In the genomic region with DNA sequence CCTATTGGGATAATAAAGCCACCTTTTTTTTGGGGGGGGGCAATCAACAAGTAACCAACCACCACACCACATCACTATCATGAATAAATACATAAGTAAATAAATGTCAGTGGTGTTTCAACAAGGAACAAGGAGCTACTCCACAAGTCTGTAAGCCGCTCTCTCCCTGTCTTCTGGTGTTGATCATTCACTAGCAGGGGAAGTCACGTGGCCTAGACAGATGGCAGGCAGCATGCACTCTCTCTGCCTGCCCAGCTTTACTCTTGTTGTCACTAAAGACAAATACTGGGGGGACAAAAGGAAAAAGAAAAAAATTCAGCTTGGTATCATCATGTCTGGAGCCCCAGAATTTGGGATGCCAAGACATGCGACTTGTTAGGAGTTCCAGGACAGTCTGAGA, we compare ENCODE assay signal across 13 mouse cellular contexts. TPM values are rescaled to one million over a fixed set of nuclear protein-coding genes. Genes with fewer than 3 reads are reported as not detected.
DNase-seq lines count a peak whose midpoint lies in the region; ATAC-seq and TF ChIP-seq lines count a peak whose summit lies in the region.
"Had no signal": no experiment of that assay in that cellular context is flagged by ENCODE, and none has a peak within 500 bp of the region (broad histone marks: within the 10 kb centered on the region; RNA-seq: fewer than 3 reads in every experiment).

No protein-coding gene starts in this region.

- H3K36me3 ChIP-seq in liver, postnatal 0 days (replicated peaks; ENCODE audit: insufficient read depth, low read length), result no peaks in the 10 kb centered on the region
- H3K36me3 ChIP-seq in liver, embryonic 12.5 days, result no peaks in the 10 kb centered on the region
- H3K36me3 ChIP-seq: liver, embryonic 15.5 days had no signal

- H3K27ac ChIP-seq in liver, postnatal 0 days (ENCODE audit: low read depth), result no peak overlapping the region
- H3K27ac ChIP-seq in liver, embryonic 12.5 days, result no peak overlapping the region
- H3K27ac ChIP-seq: heart, adult 2 months; liver, embryonic 15.5 days had no signal

- no peaks in the 10 kb centered on the region for H3K9me3 ChIP-seq in liver, postnatal 0 days (ENCODE audit: low read length)
- H3K9me3 ChIP-seq in liver, embryonic 12.5 days (replicated peaks), result no peaks in the 10 kb centered on the region
- H3K9me3 ChIP-seq: liver, embryonic 15.5 days had no signal

- H3K4me1 ChIP-seq in liver, postnatal 0 days (ENCODE audit: insufficient read depth), result peaks cover 20% of the 10 kb centered on the region; the same call in 1 of the 2 replicates
- H3K4me1 ChIP-seq in liver, embryonic 12.5 days, result peaks cover 33% of the 10 kb centered on the region

- ATAC-seq in cerebellum, adult (ENCODE audit: insufficient number of reproducible peaks, low FRiP score, low TSS enrichment), result peak; percentile 64; the same call in 1 of the 2 replicates
- no peak for ATAC-seq in liver, postnatal 0 days
- ATAC-seq in liver, embryonic 12.5 days, result no peak
- ATAC-seq in megakaryocyte progenitor cell, adult 5-6 weeks (replicated peaks; ENCODE audit: poor library complexity), result no peak

- no peak overlapping the region for H3K9ac ChIP-seq in liver, postnatal 0 days (replicated peaks)
- H3K9ac ChIP-seq in liver, embryonic 12.5 days, result no peak overlapping the region
- H3K9ac ChIP-seq: liver, embryonic 15.5 days had no signal

- DNase-seq in cerebellum, postnatal 4 days (ENCODE audit: low spot score in 2 of 2), result no peak
- DNase-seq in liver, postnatal 0 days, result peak; percentile 30
- DNase-seq in cerebellum, adult 8-10 months, result peak; percentile 62
- DNase-seq in kidney, postnatal 14 days, result peak; percentile 47
- no peak for DNase-seq in heart, postnatal 10 days
- DNase-seq: adrenal gland, adult 2 months; embryo, embryonic 11 days; heart, adult 2 months; thymus, adult 18-20 months had no signal

- H3K4me2 ChIP-seq in liver, postnatal 0 days (ENCODE audit: low read depth, low read length), result no peak overlapping the region
- no peak overlapping the region for H3K4me2 ChIP-seq in liver, embryonic 12.5 days
- H3K4me2 ChIP-seq: liver, embryonic 15.5 days had no signal

- H3K27me3 ChIP-seq in liver, postnatal 0 days (ENCODE audit: insufficient read depth, low read length), result no peaks in the 10 kb centered on the region
- peaks cover 11% of the 10 kb centered on the region for H3K27me3 ChIP-seq in liver, embryonic 12.5 days (replicated peaks)
- H3K27me3 ChIP-seq: liver, embryonic 15.5 days had no signal

- H3K4me3 ChIP-seq in liver, postnatal 0 days (ENCODE audit: low read depth, low read length), result no peak overlapping the region
- H3K4me3 ChIP-seq in liver, embryonic 12.5 days, result no peak overlapping the region
- H3K4me3 ChIP-seq: heart, adult 2 months; liver, embryonic 15.5 days had no signal

- intact Hi-C loops in heart, postnatal 10 days (cut with DNase I), result no loop called here

- TF ChIP-seq EP300 in liver, postnatal 0 days (IDR thresholded peaks at IDR 0.05; ENCODE audit: low read depth), result no peak

- no peak for TF ChIP-seq CTCF in liver, postnatal 0 days (IDR thresholded peaks at IDR 0.05; ENCODE audit: low read depth)

- WGBS in liver, postnatal 0 days (ENCODE audit: insufficient replicate concordance), result 66% methylated on average over 3 of the region's 3 CpGs
- 71% methylated on average over 3 of the region's 3 CpGs for WGBS in liver, embryonic 12.5 days (ENCODE audit: insufficient replicate concordance)

RNA-seq across cellular contexts. Expression of a gene that starts 2.9 kb away (rescaled TPM):
- 3.9 and 6.0 TPM in 2 replicates for polyA plus RNA-seq in liver, postnatal 0 days (2015; fragmentation: Nextera tagmentation; extraction: Ambion mirVana)
- 13.8 and 15.1 TPM in 2 replicates for polyA plus RNA-seq in liver, embryonic 12.5 days (2016; fragmentation: Nextera tagmentation; extraction: Ambion mirVana)
- 14.8 and 23.3 TPM in 2 replicates for total RNA-seq in megakaryocyte progenitor cell, adult 5-6 weeks (2015)
- total RNA-seq in megakaryocyte progenitor cell, adult 5-6 weeks (2017), result 10.1 and 11.5 TPM in 2 replicates
- total RNA-seq in heart, postnatal 10 days (2021), result 10 to 100 TPM; 23.5 to 25.3 TPM

RNA-seq across cellular contexts. Expression of a gene that starts 25.5 kb away (rescaled TPM):
- polyA plus RNA-seq in liver, postnatal 0 days (2015; fragmentation: Nextera tagmentation; extraction: Ambion mirVana), result 4.7 and 6.0 TPM in 2 replicates
- polyA plus RNA-seq in liver, embryonic 12.5 days (2016; fragmentation: Nextera tagmentation; extraction: Ambion mirVana), result 1.5 and 1.6 TPM in 2 replicates
- total RNA-seq in megakaryocyte progenitor cell, adult 5-6 weeks (2015), result not detected in 2 replicates
- 0.12 and 0.24 TPM in 2 replicates for total RNA-seq in megakaryocyte progenitor cell, adult 5-6 weeks (2017)
- 100 to 1,000 TPM in 1 of 2 experiments, 10 to 100 TPM in 1; 82.6 to 106 TPM for total RNA-seq in heart, postnatal 10 days (2021)

Comparison
In these comparisons a context has a peak if more than half of its experiments do, and no peak if none do; other contexts are left out.
1. DNase-seq: peak in liver, postnatal 0 days (single experiment), cerebellum, adult 8-10 months (single experiment) and kidney, postnatal 14 days (single experiment); none in cerebellum, postnatal 4 days (0 of 2) and heart, postnatal 10 days (0 of 2).
2. RNA of a gene that starts 25.5 kb away (total RNA-seq): 82.6 to 106 TPM in heart, postnatal 10 days; 0.12 to 0.24 TPM in megakaryocyte progenitor cell, adult 5-6 weeks; every median in the first group is over 10 times any median in the second.